Mouse (Mus musculus) T-helper 17 cell (primary cell): ENCODE measurements around the gene Mrgprd.

ENCODE experiments used
- in situ Hi-C, 2 experiments: fragments of 300-600 bp; cut with MboI, MseI; formaldehyde crosslinking; loops; 1 replicate in 1 of 2; 2 replicates in 1 of 2; pipeline ENCODE4 v1.15.1; 2025; ENCODE audit warnings: high pct_unique_total_duplicates in 2 of 2

The Mrgprd gene

DNA sequence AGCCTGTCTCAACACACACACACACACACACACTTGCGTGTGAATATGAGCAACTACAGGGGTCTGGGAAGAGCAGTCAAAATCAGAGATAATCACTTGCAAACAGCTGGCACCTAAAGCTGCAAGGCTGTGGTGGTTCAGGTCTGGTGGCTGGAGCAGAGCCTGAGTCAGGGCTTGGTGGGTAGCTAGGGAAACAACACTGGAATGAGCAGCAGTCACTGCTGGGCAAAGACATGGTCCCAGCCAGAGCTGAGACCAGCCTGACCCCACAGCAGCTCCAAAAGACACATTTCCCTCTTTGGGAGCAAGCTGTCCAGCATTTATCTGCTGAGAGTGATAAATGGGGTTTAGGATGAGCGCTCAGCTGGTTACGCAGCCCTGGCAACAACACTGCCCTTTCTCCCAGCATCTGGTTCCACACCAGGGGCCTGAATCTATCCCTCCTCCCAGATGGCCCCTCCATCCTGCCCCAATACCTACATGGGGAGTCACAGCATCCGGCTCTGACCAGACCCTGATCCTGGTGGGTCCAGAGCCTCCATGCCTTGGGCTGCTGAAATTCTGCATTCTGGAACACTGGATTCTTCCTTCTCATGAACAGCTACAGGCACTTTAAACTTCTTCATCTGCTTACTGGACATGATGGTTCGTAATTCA, 25.7 kb downstream of the Mrgprd start:
- in situ Hi-C loops: no loop called here
